Mouse (Mus musculus): Measurements from ENCODE around the gene Rims3.

The Rims3 gene

DNA sequence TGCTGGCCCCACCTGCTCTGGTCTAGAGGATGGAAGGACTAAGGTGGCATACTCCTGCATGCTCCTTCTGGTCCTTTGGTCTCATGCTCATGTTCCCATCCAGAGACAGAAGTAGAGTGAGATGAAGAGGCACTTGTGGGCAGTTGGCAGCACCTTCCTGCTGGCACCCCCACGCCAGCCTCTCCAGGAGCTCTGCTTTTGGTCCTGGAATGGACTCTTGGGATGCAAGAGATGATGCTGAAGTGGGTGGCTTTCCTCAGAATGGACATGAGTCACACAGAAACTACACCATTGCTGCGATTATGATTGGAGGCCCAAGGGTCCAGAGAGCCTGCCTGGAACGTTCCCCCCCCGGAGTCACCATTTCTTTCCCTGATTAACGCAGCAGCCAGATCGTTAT is 5.7 kb upstream of the Rims3 start:
- intact Hi-C loops (cut with DNase I) = loop anchor here (5.0 kb wide), 1 partner anchor 63 kb away; no protein-coding TSS in a partner anchor

- intact Hi-C loops (cut with DNase I) = loop anchor here (5.0 kb wide), 1 partner anchor 63 kb away; no protein-coding TSS in a partner anchor
These were observed 5.2 kb upstream of the Rims3 start for GRCm38 (mm10) chr4:120849451-120849850.

- intact Hi-C loops (cut with DNase I) = loop anchor here (5.0 kb wide), 1 partner anchor 36 kb away; no protein-coding TSS in a partner anchor
These were observed 3.7 kb upstream of the Rims3 start for GRCm38 (mm10) chr4:120850946-120851345.

GRCm38 (mm10) chr4:120855360-120856060 is 894 bp downstream of the Rims3 start:
- intact Hi-C loops (cut with DNase I) = no loop called here

DNA sequence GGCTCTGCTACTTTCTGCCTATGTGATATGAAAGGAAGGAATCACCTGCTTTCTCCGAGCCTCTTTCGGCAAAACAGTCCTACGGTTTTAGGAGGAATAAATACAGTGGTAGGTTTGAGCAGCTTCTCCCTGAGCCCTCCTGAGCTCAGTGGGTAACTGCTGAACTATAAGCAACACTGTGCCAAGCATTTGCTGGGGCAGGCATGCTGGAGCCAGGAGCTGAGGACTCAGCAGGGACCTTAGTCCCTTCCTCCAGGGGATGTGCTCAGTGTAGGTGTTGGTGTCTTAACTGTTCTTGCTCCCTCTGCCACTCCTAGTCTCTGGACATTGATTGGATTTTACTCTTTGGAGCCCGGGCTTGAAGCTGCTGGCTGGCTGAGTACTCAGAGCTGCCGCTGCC is 1.8 kb downstream of the Rims3 start:
- intact Hi-C loops (cut with DNase I) = no loop called here

DNA sequence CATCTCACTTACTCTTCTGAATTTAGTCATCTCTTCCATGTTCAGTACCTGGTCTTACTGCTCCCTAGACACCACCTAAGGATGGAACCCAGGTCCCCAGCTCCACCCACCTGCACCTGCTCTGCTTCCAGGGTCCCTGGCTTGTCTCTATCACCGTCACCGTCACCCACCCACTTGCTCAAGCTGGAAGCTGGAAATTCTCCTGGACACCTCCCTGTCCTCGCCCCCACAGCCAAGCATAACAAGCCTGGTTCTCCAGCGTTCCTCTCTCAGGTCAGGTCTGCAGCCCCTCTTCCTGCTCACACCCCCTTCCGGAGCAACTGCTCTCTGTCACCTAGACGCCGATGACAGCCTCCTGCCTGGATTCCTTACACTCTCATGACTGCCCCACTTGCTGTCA is 5.2 kb downstream of the Rims3 start:
- intact Hi-C loops (cut with DNase I) = no loop called here

GRCm38 (mm10) chr4:120866211-120866610 is 11.6 kb downstream of the Rims3 start:
- intact Hi-C loops (cut with DNase I) = no loop called here

DNA sequence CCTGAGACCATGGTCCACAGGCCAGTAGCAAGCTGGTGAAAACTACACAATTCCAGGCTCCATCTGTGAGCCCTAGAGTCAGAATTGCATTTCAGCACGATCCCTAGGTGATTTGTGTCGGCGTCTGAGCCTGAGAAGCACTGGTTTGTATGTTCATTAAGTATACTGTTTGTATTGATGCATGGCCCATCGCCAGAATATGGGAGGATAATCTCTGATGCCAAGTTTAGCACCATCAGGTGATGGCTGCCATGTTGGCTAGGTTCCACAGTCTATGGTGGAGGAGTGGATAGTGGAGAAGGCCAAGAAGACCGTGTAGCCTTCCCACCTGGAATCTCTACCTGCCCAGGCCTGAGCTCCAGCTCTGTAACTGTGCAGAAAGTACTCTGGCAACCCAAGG is 13.6 kb downstream of the Rims3 start:
- intact Hi-C loops (cut with DNase I) = no loop called here

DNA sequence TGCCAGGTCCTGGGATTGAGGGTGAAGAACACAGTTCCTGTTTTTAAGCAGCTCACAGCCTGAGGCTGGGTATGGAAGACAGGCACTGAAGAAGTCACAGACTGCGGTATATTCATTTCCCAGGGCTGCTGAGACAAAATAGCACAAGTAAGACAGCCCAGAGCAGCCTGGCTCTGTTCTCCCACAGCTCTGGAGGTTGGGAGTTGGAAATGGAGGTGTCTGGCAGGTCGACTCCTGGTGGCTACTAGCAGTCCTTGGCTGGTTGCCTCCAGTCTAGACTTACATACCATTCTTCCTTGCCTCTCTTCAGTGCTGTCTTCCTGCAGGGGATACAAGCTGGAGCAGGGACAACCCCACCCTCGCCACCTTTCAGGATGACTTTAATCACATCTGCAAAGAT is 14.4 kb downstream of the Rims3 start:
- intact Hi-C loops (cut with DNase I) = no loop called here

GRCm38 (mm10) chr4:120870262-120870748 is 15.7 kb downstream of the Rims3 start:
- intact Hi-C loops (cut with DNase I) = no loop called here

- intact Hi-C loops (cut with DNase I) = no loop called here
These were observed 21.3 kb downstream of the Rims3 start for GRCm38 (mm10) chr4:120875961-120876360.

DNA sequence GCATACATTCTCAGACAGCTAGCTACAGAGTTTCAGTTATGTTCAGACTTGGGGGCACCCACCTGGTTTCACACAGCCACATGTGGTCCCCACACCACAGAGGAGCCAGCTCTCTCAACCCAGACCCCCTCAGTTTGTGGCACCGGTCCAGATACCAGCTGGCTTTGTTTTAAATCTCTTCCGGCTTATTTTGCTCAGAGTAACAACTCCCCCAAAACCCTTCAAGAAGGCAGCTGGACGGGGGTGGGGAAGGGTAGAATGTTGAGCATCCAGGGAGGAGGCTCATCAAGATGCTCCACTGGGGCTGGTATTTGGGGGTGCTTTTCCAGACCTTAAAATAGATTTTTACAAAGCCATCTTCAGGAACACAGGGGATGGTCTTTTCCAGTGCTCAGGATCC is 24.1 kb downstream of the Rims3 start:
- intact Hi-C loops (cut with DNase I) = no loop called here

DNA sequence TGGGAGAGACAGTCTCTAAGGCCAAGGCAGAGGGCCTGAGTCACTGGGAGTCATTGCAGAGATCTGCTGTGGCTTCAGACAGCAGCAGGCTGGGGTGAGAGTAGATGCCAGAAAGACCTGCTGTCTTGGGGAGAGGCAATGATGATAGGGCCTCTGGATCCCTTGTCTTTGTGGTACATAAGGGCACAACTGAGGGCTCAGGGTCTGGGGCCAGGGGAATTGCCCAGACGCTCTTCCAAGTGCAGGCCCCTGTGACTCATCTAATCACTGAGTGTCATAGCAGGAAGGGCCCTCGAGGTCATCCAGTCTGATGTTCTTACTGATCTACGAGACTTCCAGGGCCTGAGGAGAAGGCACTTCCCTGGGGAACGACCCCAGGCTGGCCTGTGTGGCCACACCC is 24.8 kb downstream of the Rims3 start:
- intact Hi-C loops (cut with DNase I) = no loop called here

GRCm38 (mm10) chr4:120880731-120881432 is 26.3 kb downstream of the Rims3 start:
- intact Hi-C loops (cut with DNase I) = loop anchor here (10.0 kb wide), 2 partner anchors 116 to 296 kb away; partner anchors contain the start of gene Gm8439

- intact Hi-C loops (cut with DNase I) = loop anchor here (10.0 kb wide), 2 partner anchors 117 to 297 kb away; partner anchors contain the start of gene Gm8439
These were observed 27.5 kb downstream of the Rims3 start for GRCm38 (mm10) chr4:120882002-120882625.

- intact Hi-C loops (cut with DNase I) = loop anchor here (5.0 to 10.0 kb wide), 4 partner anchors 33 to 301 kb away; partner anchors contain the start of genes Gm8439 and Rims3
These were observed 30.8 kb downstream of the Rims3 start for GRCm38 (mm10) chr4:120885208-120886120.

DNA sequence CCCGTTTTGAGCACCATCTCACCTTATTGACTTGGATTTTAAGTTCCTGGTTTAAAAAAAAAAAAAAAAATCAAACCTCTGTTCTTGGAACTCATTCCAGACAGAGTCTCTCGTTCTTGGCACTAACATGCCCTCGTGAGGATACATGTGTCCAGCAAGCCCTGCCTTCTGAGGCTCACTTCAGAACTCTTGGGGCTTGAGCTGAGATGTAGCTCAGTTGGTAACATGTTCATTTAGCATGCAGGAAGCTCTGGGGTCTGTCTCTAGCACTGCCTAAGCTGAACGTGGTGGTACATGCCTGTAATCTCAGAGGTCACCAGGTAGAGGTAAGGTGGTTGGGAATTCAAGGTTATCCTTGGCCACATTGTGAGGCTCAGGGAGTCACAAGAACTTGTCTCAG is 31.5 kb downstream of the Rims3 start:
- intact Hi-C loops (cut with DNase I) = loop anchor here (5.0 to 10.0 kb wide), 4 partner anchors 34 to 301 kb away; partner anchors contain the start of genes Gm8439 and Rims3

GRCm38 (mm10) chr4:120886811-120887210 is 32.2 kb downstream of the Rims3 start:
- intact Hi-C loops (cut with DNase I) = loop anchor here (5.0 to 10.0 kb wide), 4 partner anchors 35 to 302 kb away; partner anchors contain the start of genes Gm8439 and Rims3

GRCm38 (mm10) chr4:120887381-120888112 is 32.9 kb downstream of the Rims3 start:
- intact Hi-C loops (cut with DNase I) = loop anchor here (5.0 to 10.0 kb wide), 4 partner anchors 35 to 303 kb away; partner anchors contain the start of genes Gm8439 and Rims3

DNA sequence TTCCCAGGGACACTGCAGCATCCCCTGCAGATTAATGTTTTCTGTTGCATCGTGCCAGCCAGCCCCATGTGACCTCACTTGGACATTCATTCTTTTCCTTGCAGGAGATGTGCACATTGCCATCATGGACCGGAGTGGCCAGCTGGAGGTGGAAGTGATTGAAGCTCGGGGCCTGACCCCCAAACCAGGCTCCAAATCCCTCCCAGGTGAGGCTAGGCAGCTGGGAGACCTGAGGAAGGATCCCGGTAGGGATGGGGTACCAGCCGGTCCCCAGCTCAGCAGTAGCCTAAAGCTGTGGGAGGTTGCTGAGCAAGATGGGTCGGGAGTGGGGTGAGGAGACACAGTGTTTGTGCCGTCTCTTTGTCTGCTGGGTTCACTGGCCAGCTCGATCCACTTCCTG is 34.3 kb downstream of the Rims3 start:
- intact Hi-C loops (cut with DNase I) = loop anchor here (5.0 to 10.0 kb wide), 4 partner anchors 37 to 304 kb away; partner anchors contain the start of genes Gm8439 and Rims3
